Mouse (Mus musculus): ENCODE results near the gene Gm10024.
A peak's percentile ranks its signal among the peaks of the same experiment; 100 is the strongest.
"Not testable (repeated sequence)": the region's sequence is repeated elsewhere in the genome, so short reads cannot be mapped to it uniquely, and the experiment has no call there.

Gm10024 gene

DNA sequence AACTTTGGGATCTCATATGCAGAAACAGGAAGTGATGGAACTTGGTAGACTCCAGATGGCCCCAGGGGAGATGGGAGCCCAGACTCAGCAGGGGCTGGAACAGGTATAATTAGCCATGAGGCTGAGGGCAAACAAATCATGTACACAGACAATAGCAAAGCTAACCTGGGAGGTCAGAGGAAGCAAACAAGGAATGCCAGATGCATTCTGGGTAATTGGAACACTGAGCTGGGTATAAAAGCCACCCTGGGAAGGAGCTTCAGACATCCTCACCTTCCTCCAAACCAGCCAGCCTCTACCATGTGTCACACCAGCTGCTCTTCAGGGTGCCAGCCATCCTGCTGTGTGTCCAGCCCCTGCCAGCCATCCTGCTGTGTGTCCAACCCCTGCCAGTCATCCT is at the start of gene Gm10024:
TSS of gene Gm10024 (plus strand) at position 301 of the 400 bp plus-strand sequence.
- DNase-seq: not testable (repeated sequence)

DNA sequence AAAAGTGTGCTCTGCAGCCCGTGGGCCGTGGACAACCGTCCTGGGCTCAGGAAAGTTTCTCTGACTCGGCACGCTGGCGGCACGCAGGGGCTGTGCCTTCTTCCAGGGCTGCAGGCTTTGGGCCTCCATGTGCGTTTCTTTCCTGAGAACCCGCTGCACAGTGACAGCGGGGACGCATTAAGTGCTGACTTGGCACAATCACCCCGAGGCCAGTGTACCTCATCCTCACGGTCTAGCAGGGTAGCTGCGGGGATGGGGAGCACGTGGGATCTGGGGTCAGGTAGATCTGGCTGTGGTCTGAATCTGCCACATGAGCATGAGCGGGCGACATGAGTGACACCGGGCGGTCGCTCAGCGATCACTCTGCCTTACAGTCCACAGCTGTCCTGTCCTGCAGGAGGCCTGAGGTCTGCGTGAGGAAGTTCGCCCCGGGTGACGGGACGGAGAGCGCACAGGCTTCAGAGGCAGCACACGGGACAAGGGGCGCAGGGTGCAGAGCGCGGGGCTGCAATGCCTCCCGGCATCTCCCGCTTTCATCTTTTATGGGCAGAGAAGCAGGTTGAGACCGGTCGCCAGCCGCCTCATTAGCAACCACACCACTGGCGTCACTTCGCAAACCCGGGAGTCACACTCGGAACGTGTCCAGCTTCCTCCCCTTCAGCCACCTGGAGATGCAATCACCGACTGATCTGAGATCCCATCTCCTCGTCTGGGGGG is 47.1 kb upstream of the Gm10024 start:
- DNase-seq: no peak

DNA sequence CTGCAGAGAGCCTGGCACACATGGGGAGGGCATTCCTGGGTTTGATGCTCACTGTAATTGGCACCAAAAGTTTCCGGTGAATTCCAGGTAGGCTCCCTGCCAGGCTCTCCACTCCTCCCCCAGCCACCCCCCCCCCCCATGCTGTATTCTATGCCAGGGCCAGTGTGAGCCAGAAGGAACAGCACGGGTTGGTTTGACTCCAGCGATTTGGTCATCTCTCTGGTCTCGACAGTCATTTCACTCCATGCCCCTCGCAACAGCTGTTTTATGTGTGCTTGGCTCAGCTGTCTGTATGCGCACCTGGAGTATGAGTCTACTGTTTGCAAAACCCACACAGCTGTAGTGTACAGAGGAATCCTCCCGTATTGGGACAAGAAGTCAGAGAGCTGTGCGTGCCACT is 44.9 kb upstream of the Gm10024 start:
- DNase-seq: no peak

DNA sequence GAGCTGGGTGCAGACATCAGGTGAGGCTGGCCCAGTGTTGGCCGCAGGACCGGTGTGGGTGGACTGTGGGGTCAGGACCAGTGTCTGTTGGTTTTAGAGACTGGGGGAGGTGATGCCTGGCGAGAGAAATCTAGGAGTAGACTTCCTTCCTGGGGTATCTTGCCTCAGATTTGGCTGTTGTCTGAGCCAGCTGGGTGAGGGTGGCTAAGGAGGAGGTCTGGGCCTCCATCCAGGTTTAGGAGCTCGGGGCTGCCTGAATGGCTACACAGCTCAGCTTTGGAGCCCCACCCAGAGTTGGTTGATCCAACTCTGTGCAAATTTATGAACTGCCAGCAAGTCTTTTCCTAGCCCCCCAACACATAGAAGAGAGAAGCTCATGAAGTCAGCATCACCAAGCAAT is 43.9 kb upstream of the Gm10024 start:
- DNase-seq: peak; percentile 46

DNA sequence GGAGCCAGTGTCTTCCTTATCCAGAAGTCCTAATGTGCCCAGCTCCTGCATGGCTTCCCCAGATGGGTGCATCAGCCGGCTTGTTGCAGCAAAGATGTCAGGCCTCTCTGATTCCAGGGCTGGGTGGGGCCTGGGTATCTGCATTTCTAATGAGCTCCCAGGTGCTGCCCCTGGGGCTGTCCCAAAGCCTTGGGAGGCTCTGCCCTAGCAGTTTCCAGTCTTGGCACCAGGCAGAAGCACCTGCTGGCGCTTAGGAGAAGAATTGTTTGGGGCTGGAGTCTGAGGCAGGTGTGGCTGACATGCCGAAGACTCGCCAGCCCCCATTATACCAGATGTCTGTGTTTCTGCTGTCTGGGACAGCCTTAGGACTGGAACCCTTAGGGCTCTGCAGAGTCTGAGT is 40.5 kb upstream of the Gm10024 start:
- no peak for DNase-seq

DNA sequence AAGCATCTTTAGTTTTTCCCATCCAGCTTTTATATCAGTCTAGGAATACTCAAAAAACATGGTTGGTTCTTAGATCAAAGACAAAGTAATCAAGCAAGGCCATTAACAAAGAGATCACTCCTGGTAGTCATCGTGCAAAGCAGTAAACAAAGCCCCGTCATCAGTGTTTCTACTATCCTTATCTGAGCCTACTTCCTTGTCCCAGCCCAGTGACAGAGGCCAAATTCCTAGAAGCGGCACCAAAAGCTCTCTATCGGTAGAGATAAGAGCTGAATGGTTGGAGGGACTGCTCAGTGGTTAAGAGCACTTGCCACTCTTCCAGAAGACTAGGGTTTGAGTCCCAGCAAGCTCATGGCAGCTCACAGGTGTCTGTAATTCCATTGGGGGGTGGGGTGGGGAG is 39.7 kb upstream of the Gm10024 start:
- DNase-seq: no peak

DNA sequence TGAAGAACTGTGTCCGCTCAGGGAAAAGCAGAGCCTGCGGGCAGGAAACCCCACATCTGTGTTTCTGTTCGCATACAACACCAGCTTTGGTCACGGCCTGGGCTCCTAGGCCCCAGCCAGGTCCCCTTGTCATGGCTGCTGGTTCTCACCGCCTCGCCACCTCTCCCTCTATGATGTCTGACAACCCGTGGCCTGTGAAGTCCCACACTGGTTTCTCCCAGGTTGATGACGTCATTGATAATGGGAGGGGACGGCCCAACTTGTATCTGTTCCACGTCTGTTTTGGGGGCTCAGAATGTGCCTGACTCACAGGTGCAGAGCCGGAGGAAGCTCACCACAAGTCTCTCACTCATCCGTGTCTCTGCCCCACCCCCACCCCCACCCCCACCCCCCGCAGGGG is 37.5 kb upstream of the Gm10024 start:
- DNase-seq: no peak

DNA sequence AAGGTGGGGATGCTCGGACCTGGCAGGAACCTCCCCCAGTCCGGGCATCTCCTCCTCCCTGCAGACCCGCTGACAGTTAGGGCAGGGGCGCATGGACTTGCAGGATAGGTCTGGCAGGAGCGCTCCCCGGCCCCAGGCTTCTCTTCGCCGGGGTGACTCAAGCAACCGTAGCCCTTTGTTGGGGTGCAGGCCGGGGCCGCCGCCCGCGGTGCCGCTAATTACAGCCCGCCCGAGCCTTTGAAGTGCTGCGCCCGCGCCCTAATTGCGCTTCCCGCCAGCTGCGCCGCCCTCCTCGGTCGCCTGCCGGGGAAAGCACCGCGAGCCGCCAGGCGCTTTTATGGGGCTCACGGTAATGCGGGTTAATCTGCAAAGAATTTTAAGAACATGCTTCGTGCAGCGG is 33.7 kb upstream of the Gm10024 start:
- no peak for DNase-seq

DNA sequence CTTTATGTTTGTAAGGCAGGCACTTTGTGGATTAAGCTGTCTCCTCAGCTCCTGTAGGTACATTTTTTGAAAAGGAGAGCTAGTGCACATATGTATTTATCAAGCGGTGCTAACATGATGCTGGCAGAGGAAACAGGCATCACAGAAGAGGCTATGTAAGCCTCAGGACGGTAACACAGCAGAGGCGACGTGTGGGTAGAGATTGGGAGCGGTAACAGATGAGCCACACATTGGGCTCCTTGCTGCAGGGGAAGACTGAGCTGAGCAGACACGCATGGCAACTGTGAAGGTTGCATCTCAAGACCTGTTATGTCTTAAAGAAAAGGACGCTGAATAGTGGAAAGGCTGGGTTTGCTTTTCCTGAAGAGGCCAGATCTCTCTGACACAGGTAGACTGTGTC is 28.3 kb upstream of the Gm10024 start:
- DNase-seq: peak; percentile 31

DNA sequence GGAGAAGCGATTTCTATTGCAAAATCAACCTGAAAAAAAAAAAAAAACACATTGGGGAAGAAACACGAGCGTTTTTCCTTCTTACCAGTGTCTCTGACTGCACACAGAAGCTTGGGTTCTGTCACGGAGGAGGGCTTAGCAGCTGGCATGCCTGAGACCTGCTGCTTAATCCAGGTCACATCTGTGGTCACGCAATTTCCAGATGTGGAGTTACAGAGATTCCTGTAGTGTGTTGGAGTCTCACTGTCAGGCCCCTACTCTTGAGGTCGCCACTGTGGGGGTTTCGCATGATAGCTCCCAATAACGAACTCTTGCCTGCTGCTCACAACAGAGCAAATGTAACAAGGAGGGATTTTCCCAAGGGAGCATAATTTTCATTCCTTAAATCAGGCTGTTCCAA is 27.1 kb upstream of the Gm10024 start:
- no peak for DNase-seq

DNA sequence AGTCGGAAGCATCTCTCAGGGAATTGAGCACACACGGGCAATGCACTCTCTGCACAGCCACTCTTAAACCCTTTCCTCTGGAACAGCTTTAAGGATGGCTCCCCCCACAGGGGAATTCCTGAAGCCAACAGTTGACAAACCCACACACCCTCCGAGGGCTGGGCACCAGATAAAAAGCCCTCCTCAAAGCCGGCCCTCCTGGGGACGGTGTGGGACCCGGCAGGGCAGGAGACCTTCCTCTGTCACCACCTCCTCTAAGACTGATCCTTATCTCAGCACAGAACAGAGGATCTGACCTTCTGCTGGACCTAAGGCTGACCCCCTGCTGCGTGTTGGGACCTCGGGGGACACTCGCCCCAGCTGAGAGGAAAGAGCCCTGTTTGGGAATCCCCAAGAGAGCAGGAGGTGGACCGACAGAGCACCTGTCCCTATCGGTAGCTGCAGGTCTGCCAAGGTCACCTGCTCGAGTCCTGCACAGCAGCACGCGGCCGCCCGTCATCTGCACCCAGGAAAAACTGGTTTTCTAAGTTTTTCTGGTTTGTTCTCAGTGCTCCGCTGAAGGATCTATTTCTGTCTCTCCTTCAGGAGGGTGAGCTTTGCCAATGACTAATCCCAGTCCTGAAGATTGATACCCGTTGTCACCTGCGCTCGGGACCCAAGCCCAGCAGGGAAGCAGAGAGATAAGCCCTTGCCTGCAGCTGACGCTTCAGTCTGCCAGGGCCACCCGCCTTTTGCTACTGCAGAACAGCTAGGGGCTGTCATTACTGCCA is 25.2 kb upstream of the Gm10024 start, which contains the start of gene Tspear:
TSS of gene Tspear (plus strand) at position 675 of the 770 bp plus-strand sequence.
- no peak for DNase-seq

DNA sequence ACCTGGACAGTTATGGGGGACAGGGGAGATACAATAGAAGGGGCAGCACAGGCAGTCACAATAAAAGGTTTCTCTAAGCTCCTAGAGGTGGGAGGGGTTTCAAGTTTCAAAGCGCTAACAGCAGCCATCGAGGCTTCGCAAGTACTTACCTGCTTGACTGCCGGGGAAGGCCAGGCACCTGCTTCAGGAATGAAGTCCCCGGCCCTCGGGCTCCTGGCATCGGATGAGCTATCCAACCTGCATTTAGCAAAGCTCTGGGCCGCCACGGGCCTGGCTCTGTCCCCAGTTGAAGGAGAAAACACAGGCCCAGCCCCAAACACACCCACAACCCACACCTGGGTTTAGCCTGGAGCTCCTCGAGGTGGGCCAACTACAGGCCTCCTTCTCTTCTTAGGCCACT is 24.2 kb upstream of the Gm10024 start:
- DNase-seq: no peak

DNA sequence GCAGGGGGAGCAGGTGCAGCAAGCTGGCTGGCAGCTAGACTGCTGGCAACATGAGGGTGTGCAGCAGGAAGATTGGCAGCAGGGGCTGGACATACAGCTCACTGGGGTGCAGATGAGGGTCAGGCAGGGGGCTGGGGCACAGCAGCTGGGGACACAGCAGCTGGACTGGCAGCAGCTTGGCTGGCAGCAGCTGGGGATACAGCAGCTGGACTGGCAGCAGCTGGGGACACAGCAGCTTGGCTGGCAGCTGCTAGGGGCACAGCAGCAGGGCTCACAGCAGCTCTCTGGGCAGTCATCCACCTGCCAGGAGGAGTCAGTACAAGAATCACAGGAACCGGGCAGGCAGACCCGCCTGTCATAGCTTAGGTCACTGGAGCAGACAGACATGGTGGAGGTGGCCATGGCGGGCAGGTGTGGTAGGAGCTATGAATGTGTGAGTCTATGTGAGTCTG is 20.9 kb upstream of the Gm10024 start, which contains the start of gene Gm19402:
TSS of gene Gm19402 (minus strand) at position 402 of the 452 bp plus-strand sequence.
- not testable (repeated sequence) for DNase-seq

DNA sequence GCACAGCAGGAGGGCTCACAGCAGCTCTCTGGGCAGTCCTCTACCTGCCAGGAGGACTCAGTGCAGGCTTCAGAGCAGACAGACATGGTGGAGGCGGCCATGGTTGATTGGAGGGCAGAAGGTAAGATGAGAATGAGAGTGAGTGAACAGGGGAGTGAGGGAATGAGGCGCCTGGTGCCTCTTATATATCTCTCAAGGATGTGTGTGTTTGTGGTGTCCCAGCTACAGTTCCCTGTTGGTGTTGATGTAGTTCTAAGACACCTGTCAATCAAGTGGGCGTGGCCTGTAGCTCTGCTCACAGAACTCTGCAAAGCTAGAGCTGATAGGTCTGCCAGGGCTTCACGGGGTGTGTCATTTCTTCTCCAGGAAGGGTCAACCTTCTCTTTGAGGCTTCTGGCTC is 14.1 kb upstream of the Gm10024 start, which contains the start of gene Gm9508:
TSS of gene Gm9508 (minus strand) at position 101 of the 400 bp plus-strand sequence.
- no peak for DNase-seq

DNA sequence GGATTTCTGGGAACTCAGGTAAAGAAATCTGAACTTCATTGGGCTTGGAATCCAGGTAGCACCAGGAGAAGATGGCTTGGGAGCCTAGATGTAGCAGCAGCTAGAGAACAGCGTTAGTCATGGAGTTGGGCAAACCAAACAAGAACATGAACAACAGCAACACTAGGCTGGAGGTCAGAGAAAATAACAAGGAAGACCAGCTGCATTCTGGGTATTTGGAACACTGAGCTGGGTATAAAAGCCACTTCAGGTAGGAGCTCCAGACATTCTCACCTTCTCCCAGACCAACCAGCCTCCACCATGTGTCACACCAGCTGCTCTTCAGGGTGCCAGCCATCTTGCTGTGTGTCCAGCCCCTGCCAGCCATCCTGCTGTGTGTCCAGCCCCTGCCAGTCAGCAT is 4.9 kb upstream of the Gm10024 start, which contains the start of gene Gm10272:
TSS of gene Gm10272 (plus strand) at position 301 of the 400 bp plus-strand sequence.
- DNase-seq: no peak

DNA sequence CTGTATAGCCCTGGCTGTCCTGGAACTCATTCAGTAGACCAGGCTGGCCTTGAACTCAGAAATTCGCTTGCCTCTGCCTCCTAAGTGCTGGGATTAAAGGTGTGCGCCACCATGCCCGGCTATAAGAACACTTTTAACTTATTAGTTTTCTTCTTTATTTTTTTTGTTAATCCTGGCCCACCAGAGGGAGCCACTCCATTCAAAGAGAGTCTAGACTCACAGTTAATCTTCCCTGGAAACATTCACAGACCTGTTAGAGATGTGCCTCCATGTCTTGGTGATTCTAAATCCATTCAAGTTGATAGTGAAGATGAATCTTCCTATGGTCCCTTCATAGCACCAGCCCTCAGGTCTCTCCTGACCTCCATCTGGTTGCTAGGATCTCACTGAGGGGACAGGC is 1.4 kb upstream of the Gm10024 start:
- no peak for DNase-seq

DNA sequence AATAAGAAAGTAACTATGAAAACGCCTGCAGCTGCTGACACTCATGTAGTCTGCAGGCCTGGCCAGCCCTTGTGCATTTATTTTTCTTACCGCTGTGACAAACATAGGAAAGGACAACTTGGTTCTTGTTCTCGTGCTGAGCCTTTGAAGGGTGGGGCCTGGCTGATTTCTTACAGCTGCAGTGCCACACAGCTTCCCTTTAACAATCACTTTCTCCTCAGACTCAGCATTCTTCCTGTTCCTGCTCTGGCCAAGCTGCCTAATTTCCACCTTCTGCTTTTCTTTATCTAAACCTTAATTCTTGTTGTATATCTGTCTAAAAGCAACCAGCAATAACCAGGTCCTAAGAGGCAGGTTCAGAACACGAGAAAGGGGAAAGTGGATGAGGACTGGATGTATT is 2.5 kb downstream of the Gm10024 start:
- DNase-seq: no peak

DNA sequence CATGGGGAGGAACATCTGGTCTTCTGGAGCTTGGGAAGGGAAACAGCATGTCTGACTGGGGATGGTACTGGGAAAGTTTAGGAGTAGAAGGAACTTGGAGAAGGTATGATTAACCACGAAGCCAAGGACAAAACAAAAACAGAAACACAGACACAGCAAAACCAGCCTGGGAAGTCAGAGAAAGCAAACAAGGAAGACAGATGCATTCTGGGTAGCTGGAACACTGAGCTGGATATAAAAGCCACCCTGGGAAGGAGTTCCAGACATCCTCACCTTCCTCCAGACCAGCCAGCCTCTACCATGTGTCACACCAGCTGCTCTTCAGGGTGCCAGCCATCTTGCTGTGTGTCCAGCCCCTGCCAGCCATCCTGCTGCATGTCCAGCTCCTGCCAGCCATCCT is 4.2 kb downstream of the Gm10024 start, which contains the start of gene Gm10142:
TSS of gene Gm10142 (plus strand) at position 301 of the 400 bp plus-strand sequence.
- no peak for DNase-seq

DNA sequence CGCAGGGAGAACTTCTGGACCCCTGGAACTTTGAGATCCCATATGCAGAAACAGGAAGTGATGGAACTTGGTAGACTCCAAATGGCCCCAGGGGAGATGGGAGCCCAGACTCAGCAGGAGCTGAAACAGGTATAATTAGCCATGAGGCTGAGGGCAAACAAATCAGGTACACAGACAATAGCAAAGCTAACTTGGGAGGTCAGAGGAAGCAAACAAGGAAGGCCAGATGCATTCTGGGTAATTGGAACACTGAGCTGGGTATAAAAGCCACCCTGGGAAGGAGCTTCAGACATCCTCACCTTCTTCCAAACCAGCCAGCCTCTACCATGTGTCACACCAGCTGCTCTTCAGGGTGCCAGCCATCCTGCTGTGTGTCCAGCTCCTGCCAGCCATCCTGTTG is 9.0 kb downstream of the Gm10024 start, which contains the start of gene Krtap12-1:
TSS of gene Krtap12-1 (plus strand) at position 301 of the 400 bp plus-strand sequence.
- DNase-seq: not testable (repeated sequence)

DNA sequence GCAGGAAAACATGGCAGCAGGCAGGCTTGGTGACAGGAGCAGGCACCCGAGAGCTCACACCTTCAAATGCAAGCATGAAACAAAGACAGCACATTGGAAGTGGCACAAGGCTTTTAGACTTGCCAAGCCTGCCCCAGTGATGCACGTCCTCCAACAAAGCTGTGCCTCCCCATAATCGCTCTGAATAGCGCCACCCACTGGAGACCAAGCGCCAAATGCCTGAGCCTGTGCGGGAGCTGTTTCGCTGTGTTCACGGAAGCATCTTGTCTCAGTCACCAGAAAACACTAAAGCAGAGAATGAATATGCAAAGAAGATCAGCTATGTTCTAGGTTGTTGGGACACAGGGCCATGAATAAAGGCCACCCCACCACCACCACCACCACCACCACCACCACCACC is 13.6 kb downstream of the Gm10024 start:
- DNase-seq: no peak

DNA sequence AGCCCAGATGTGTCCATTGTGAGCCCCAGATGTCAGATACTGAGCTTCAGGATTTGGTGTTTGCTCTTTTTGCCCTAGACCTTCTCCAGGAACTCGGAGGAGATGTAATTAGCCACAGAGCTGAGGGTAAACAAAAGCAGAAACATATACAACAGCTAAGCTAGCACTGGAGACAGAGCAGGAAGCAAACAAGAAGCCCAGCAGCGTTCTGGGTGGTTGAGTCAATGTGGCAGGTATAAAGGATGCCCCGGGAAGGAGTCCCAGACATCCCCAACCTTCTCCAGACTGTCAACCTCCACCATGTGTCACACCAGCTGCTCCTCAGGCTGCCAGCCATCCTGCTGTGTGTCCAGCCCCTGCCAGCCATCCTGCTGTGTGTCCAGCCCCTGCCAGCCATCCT is 14.9 kb downstream of the Gm10024 start, which contains the start of gene Gm10100:
TSS of gene Gm10100 (plus strand) at position 301 of the 400 bp plus-strand sequence.
- DNase-seq: no peak

DNA sequence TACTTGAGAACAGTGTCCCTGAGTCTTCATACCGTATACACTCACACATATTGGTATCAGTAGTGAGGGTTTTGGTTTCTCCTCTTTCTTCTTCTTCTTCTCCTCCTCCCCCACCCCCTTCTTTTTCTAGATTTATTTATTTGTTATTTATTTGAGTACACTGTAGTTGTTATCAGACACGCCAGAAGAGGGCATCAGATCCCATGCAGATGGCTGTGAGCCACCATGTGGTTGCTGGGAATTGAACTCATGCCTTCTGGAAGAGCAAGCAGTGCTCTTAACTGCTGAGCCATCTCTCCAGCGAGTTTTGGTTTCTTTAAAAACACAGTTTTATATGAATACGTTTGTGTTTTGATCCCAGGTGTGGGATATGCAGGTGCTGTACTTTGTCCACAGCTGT is 17.0 kb downstream of the Gm10024 start:
- DNase-seq: no peak

DNA sequence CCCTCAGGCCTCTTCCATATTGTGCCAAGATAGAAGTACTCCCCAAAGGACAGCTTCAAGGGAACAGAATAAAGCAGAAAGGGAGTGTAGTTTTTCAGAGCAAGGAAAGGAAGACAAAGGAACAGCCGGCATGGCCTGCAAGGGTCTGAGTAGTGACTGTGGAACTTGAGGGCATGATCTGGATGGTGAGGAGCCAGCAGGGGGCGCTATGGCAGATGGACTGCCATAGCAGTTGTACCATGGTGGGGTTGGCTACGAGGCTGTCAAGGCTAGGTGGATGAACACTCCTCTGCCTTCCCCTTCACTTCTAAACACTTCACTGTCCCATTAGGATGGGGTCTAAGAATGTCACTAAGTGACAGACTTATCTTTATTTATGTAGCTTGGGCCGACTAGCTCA is 18.0 kb downstream of the Gm10024 start:
- no peak for DNase-seq

DNA sequence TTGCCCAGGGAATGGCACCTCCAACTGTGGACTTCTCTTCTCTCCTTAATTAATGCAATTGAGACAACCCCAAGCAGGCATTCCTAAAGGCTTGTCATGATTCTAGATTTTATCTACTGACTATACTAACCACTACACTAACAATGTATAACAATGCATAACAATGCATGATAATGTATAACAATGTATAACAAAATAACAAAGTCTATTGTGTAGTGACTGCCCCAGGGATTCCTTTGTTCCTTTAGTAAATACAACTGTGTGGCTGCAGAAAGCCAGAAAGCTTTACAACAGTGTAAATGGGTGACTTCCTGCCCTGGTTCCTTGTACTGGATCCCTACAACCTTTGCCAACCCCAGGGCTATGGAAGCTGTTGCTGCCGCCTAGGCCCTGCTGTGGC is 24.7 kb downstream of the Gm10024 start:
- DNase-seq: no peak
